Mouse (Mus musculus) midbrain, postnatal 0 days (tissue): ENCODE results near the gene Eloa. TPM values are rescaled to one million over a fixed set of nuclear protein-coding genes. Genes with fewer than 3 reads are reported as not detected.

Experiments used
- ATAC-seq: fragments of 200-750 bp; cut with Nextera tagmentation; 2 replicates; pipeline ENCODE4 v1.8.0; 2017; ENCODE audit warnings: moderate number of reproducible peaks, mild to moderate bottlenecking, moderate TSS enrichment, moderate library complexity; ENCODE audit not compliant: low FRiP score
- DNase-seq: peaks from one replicate; pipeline ENCODE4 v3.0.0-alpha.2; 2015; ENCODE audit warnings: low spot score
- H3K27ac ChIP-seq: fragments of 300-500 bp; sonication (generic); 2 replicates; pipeline ENCODE4 v1.5.1; 2014; ENCODE audit warnings: low read depth, mild to moderate bottlenecking, low read length, mixed read lengths
- H3K27me3 ChIP-seq: fragments of 300-500 bp; sonication (generic); 2 replicates; pipeline ENCODE4 v1.6.1; 2014; ENCODE audit warnings: low read length, control low read depth, mixed read lengths; ENCODE audit not compliant: insufficient read depth
- H3K36me3 ChIP-seq: fragments of 300-500 bp; sonication (generic); 2 replicates; pipeline ENCODE4 v1.6.1; 2014; ENCODE audit warnings: low read length, control low read depth, mixed read lengths; ENCODE audit not compliant: insufficient read depth
- H3K4me1 ChIP-seq: fragments of 300-500 bp; sonication (generic); 2 replicates; pipeline ENCODE4 v1.6.1; 2014; ENCODE audit warnings: mild to moderate bottlenecking, control low read depth, antibody characterized with exemption, low read length, mixed read lengths; ENCODE audit not compliant: insufficient read depth
- H3K4me2 ChIP-seq: fragments of 300-500 bp; sonication (generic); 2 replicates; pipeline ENCODE4 v1.6.1; 2014; ENCODE audit warnings: low read depth, mild to moderate bottlenecking, low read length, mixed read lengths; ENCODE audit not compliant: poor library complexity, severe bottlenecking
- H3K4me3 ChIP-seq: fragments of 300-500 bp; sonication (generic); 2 replicates; pipeline ENCODE4 v1.5.1; 2014; ENCODE audit warnings: low read depth, mild to moderate bottlenecking, low read length, moderate library complexity
- H3K9ac ChIP-seq: fragments of 300-500 bp; sonication (generic); replicated peaks from 2 replicates; pipeline ENCODE4 v1.6.1; 2014; ENCODE audit warnings: mild to moderate bottlenecking, low read length, moderate library complexity, mixed read lengths; ENCODE audit not compliant: poor library complexity, severe bottlenecking
- H3K9me3 ChIP-seq: fragments of 300-500 bp; sonication (generic); 2 replicates; pipeline ENCODE4 v1.6.1; 2016; ENCODE audit warnings: low read length, control low read depth
- CTCF ChIP-seq: IDR thresholded peaks from 2 replicates; pipeline ENCODE4 v1.5.1; 2016; ENCODE audit warnings: antibody characterized with exemption, mild to moderate bottlenecking
- WGBS: fragments of 180-500 bp; shearing (Covaris S2); extraction: QIAGEN DNeasy Blood & Tissue Kit; methylation state at CpG from one replicate; pipeline ENCODE4 v1.1.7; 2014; 5-methylcytosine and 5-hydroxymethylcytosine counted together
- polyA plus RNA-seq: library from polyadenylated mRNA; unstranded; fragments of >200 nt; fragmentation: Nextera tagmentation; extraction: Ambion mirVana; gene quantifications from 2 replicates; pipeline ENCODE4 v1.2.1, GENCODE M21; 2015
- total RNA-seq: library from RNA; depleted of rRNA; stranded (reverse); fragments of >200 nt; gene quantifications from 2 replicates; pipeline ENCODE4 v1.2.3, GENCODE M21; 2014

Eloa gene
- total and polyA plus RNA-seq, 2 experiments from 2014 or later: 19.0 to 23.3 TPM

DNA sequence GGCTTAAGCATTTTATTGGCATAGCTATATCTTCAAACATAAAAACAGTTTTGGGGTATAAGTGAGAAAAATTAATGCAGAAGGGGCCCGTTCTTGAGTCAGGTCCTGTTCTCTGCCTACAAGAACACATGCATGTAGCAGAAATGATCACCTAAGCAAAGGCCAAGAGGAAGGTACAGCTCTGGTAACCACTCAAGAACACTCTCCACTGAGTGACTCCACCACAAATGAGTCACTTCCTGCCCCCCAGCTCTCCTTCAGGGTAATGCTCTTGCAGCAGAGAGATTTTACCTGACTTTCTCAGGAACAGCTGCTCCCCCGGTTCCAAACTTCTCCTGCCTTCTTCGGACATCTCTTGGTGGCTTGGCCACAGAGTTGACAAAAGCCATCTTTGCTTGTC, 14.7 kb downstream of the Eloa start:
- Histone ChIP-seq H3K4me1 (no peaks in the 10 kb centered on the region), H3K9me3 (no peaks in the 10 kb centered on the region), H3K27ac (no peak overlapping the region), H3K36me3 (peaks cover 85% of the 10 kb centered on the region), H3K27me3 (no peaks in the 10 kb centered on the region), H3K4me2 (no peak overlapping the region), H3K4me3 (no peak overlapping the region), H3K9ac (no peak overlapping the region)
- 100% methylated on average over 3 of the region's 3 CpGs for WGBS
- DNase-seq: no peak
- ATAC-seq: no peak
- TF ChIP-seq CTCF: no peak

DNA sequence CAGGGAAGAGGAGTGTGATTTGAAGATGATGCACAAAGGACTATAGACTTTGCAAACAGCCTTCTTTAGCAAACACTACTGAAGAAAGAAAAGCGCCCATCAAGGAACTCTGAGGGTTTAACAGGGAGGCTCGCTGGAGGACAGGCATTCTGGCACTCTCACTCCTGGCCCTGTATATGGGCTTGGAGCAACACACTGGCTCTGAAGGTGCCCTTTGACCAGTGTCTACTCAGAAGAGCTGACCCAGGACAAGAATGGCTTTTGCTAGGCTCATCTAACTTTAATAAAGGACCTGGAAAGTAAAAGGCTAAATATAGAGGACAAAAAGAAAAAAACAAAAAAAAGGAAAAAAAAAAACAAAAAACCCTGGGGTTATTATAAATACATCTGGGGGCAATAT, 16.6 kb downstream of the Eloa start:
- no peak overlapping the region for H3K4me2 ChIP-seq
- 91% methylated on average over 2 of the region's 2 CpGs for WGBS
- DNase-seq: no peak
- H3K36me3 ChIP-seq: peaks cover 66% of the 10 kb centered on the region
- no peak overlapping the region for H3K4me3 ChIP-seq
- TF ChIP-seq CTCF: no peak
- ATAC-seq: no peak
- H3K4me1 ChIP-seq: no peaks in the 10 kb centered on the region
- no peak overlapping the region for H3K9ac ChIP-seq
- no peaks in the 10 kb centered on the region for H3K9me3 ChIP-seq
- H3K27ac ChIP-seq: no peak overlapping the region
- H3K27me3 ChIP-seq: no peaks in the 10 kb centered on the region

DNA sequence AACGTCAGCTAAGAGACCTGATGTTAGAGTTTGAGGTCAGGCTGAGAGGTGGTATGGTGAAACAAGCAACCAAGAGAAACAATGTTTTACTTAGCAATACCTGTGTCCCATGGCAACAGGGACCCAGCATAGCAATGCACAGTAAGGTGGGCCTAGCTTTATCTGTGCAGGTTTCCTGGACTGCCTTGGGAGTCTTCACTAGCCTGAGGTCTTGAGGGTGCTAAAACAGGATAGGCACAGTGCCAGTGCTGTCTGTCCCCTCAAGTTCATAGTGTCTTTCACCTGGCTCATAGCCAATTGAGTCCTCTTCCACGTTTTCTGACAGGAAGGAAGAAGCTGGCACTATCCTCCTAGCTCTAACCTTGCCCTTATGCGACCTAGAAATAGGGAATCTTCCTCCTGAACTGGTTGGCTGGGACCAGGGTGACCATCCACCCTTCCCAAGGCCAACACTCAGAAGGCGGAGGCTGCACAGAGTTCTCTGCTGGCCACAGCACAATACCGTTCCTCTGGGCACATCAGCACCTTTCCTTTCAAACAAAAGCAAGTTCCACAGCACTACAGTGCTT, 17.4 kb downstream of the Eloa start:
- H3K4me3 ChIP-seq: no peak overlapping the region
- H3K27ac ChIP-seq: no peak overlapping the region
- no peak for DNase-seq
- 91% methylated on average over 5 of the region's 5 CpGs for WGBS
- no peak for TF ChIP-seq CTCF
- no peak for ATAC-seq
- H3K27me3 ChIP-seq: no peaks in the 10 kb centered on the region
- H3K4me1 ChIP-seq: no peaks in the 10 kb centered on the region
- H3K36me3 ChIP-seq: peaks cover 60% of the 10 kb centered on the region
- H3K9ac ChIP-seq: no peak overlapping the region
- H3K9me3 ChIP-seq: no peaks in the 10 kb centered on the region
- H3K4me2 ChIP-seq: no peak overlapping the region

DNA sequence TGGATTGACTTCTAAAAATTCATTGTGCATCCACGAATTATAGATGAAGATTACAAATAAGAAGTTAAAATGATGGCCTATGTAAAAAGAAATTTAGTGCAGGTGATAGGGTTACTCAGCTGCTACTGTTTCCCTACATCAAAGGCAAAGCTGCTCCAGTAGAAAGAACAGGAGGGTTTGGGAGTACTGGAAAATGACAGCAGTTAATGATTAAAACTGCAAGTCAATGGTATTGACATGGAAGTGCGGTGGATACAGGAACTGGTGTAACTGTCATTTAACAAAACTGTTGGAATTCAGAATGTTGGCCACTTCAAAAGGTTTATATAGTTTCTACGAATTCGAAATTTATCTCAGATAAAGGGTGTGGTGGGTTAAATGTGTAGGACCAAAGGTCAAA, 26.4 kb downstream of the Eloa start:
- H3K4me2 ChIP-seq: no peak overlapping the region
- H3K4me3 ChIP-seq: no peak overlapping the region
- ATAC-seq (no peak), DNase-seq (no peak)
- no peak overlapping the region for H3K9ac ChIP-seq
- TF ChIP-seq CTCF: no peak
- no peaks in the 10 kb centered on the region for H3K9me3 ChIP-seq
- 88% methylated on average over 4 of the region's 4 CpGs for WGBS
- H3K36me3 ChIP-seq: no peaks in the 10 kb centered on the region
- no peaks in the 10 kb centered on the region for H3K27me3 ChIP-seq
- no peaks in the 10 kb centered on the region for H3K4me1 ChIP-seq
- H3K27ac ChIP-seq: no peak overlapping the region

DNA sequence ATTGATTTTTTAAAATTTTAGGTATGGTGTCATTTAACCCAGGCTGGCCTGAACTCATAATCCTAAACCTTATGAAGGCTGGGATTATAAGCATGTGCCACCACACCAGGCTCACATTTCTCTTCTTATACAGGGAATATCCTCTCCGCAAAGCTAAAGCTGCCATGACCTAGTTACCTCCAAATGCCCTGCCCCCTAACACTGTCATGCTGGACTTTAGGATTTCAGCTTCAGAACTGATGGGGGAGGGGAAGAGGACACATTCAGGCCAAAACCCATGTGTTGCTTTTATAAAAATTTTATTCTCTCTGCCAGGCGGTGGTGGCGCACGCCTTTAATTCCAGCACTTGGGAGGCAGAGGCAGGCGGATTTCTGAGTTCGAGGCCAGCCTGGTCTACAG, 27.6 kb downstream of the Eloa start:
- no peak overlapping the region for H3K27ac ChIP-seq
- H3K27me3 ChIP-seq: no peaks in the 10 kb centered on the region
- no peak for DNase-seq
- 94% methylated on average over 6 of the region's 6 CpGs for WGBS
- H3K4me2 ChIP-seq: no peak overlapping the region
- H3K9ac ChIP-seq: no peak overlapping the region
- no peaks in the 10 kb centered on the region for H3K36me3 ChIP-seq
- no peaks in the 10 kb centered on the region for H3K9me3 ChIP-seq
- no peaks in the 10 kb centered on the region for H3K4me1 ChIP-seq
- no peak overlapping the region for H3K4me3 ChIP-seq
- no peak for TF ChIP-seq CTCF
- ATAC-seq: no peak

DNA sequence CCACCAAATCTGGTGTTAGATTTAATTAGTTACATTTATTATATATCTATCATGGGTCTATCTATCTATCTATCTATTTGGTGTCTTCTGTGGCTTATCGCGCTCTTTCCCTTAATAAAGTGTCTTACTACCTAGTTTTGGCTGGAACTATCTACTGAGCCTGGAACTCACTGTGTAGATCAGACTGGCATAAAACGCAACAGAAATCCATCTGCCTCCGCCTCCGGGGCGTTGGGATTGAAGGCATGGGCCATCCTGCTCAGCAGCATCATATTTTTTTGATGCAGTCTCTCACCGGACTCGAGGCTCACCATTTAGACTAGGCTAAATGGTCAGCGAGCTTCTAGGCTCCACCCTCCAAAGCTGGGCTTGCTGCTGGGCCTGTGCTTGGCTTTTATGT, 33.8 kb downstream of the Eloa start:
- no peaks in the 10 kb centered on the region for H3K9me3 ChIP-seq
- peak overlapping the region; percentile 95; the same call in 1 of the 2 replicates for H3K9ac ChIP-seq
- H3K4me3 ChIP-seq: peak overlapping the region; percentile 88
- WGBS: 60% methylated on average over 9 of the region's 9 CpGs
- peak overlapping the region; percentile 84 for H3K4me2 ChIP-seq
- DNase-seq: no peak
- ATAC-seq: no peak
- no peak for TF ChIP-seq CTCF
- no peaks in the 10 kb centered on the region for H3K27me3 ChIP-seq
- no peaks in the 10 kb centered on the region for H3K36me3 ChIP-seq
- H3K4me1 ChIP-seq: peaks cover 7% of the 10 kb centered on the region
- peak overlapping the region; percentile 57 for H3K27ac ChIP-seq
